Mouse (Mus musculus): ENCODE measurements around the gene Tmem167b.

DNA sequence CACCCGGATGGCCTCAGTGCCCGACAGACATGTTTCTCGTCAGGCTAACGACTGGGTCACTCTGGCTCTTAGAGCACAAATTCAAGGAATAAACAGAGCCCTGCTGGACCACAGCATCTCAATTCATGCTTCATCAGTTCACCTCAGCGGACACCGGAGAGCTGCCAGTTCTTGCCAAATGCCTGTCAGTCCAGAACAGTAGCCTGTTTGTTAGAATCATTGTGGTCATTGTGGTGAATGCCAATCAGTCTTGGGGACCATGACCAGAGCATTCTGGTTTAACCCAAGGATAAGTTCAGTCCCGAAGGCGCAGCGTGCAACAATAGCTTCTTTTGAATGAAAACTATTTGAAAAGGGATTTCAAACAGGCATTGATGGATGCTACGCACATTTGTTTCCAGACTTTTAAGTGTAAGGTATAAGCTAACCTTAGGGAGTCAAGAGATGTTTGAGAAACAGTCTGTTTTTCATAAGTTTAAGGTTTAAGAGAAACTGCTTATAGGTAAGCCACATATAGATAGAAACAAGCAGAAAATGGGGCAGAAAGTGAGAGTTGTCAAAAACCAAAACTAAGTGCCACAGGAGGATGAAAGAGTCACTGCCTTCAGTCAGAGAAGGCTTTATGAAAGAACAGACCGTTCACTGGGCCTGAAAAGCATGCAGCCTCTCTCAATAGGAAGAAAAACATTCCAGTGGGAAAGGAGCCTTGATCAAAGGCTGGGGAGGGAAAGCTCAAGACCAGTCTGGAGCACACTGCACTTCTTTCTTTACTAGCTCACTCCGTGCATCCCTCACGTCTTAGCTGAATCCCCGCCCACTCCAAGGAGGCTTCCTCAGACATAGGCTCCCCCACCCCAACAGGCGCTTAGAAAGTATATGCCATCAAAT, 6.0 kb upstream of the Tmem167b start:
- TF ChIP-seq CTCF (IDR thresholded peaks at IDR 0.05; ENCODE audit: low read depth, low read length) (no peak), GATA1 (IDR thresholded peaks at IDR 0.05; ENCODE audit: borderline replicate concordance, low read length) (no peak), GATA2 (IDR thresholded peaks at IDR 0.05; ENCODE audit: borderline replicate concordance, low read depth, low read length) (no peak), TAL1 (conservative IDR thresholded peaks at IDR 0.05; ENCODE audit: low read depth, low read length) (no peak)
